Mouse (Mus musculus) megakaryocyte, embryonic 14.5 days (primary cell): ENCODE results near the gene Tra2a.

Experiments
- FLI1 ChIP-seq: IDR thresholded peaks from 2 replicates; pipeline ENCODE4 v1.6.1; 2012; ENCODE audit warnings: low read length, inconsistent platforms, mixed read lengths
- GATA1 ChIP-seq: IDR thresholded peaks from 3 replicates; pipeline ENCODE4 v1.6.1; 2012; ENCODE audit warnings: mixed read lengths, low read length, inconsistent platforms, borderline replicate concordance

GRCm38 (mm10) chr6:49217581-49218274 is 46.1 kb downstream of the Tra2a start:
- TF ChIP-seq GATA1: no peak
- no peak for TF ChIP-seq FLI1
